Mouse (Mus musculus): Measurements from ENCODE around the gene Nus1. TPM values are rescaled to one million over a fixed set of nuclear protein-coding genes. Genes with fewer than 3 reads are reported as not detected.

Gene Nus1
- total RNA-seq, 2 experiments from 2014 or later = 53.7 to 74.5 TPM

Other genes starting within 250 kb of the Nus1 start
- not detected for gene Ros1, start 222.3 kb upstream of the Nus1 start, total RNA-seq (2021)
- gene Dcbld1, start 183.9 kb upstream of the Nus1 start, total RNA-seq (2021) = 1 to 10 TPM; 5.5 to 6.3 TPM
- gene Gm26741, start 58.8 kb upstream of the Nus1 start, total RNA-seq (2021) = not detected
- gene Gopc, start 35.4 kb upstream of the Nus1 start, total RNA-seq (2021) = 10 to 100 TPM; 44.0 to 46.4 TPM
- not detected for gene Nepn, start 28.6 kb upstream of the Nus1 start, total RNA-seq (2021)

Measured in left cerebral cortex, postnatal 36 days (tissue).